Mouse (Mus musculus) liver, adult 2 months (tissue): ENCODE measurements around the gene Tenm3. TPM values are rescaled to one million over a fixed set of nuclear protein-coding genes. Genes with fewer than 3 reads are reported as not detected.
"Not testable (repeated sequence)": the region's sequence is repeated elsewhere in the genome, so short reads cannot be mapped to it uniquely, and the experiment has no call there.

Experiments
- DNase-seq: peaks from one replicate; pipeline ENCODE4 v3.0.0-alpha.2; 2011; ENCODE audit warnings: low read depth, low spot score; ENCODE audit errors: extremely low read depth
- H3K27ac ChIP-seq: fragments of 200-500 bp; replicated peaks from 2 replicates; pipeline ENCODE4 v1.5.1; 2012; ENCODE audit warnings: low read depth, mild to moderate bottlenecking, control low read depth, inconsistent platforms, low read length; ENCODE audit not compliant: insufficient read depth
- H3K27me3 ChIP-seq: fragments of 200-500 bp; 2 replicates; pipeline ENCODE4 v1.6.1; 2012; ENCODE audit warnings: mild to moderate bottlenecking, moderate library complexity, low read length, inconsistent platforms; ENCODE audit not compliant: control insufficient read depth, insufficient read depth
- H3K36me3 ChIP-seq: fragments of 200-500 bp; 2 replicates; pipeline ENCODE4 v1.6.1; 2012; ENCODE audit warnings: low read length, inconsistent platforms; ENCODE audit not compliant: control insufficient read depth, insufficient read depth
- H3K4me1 ChIP-seq: fragments of 200-500 bp; 2 replicates; pipeline ENCODE4 v1.6.1; 2011; ENCODE audit warnings: low read length; ENCODE audit not compliant: control insufficient read depth, insufficient read depth
- H3K4me3 ChIP-seq: fragments of 200-500 bp; 2 replicates; pipeline ENCODE4 v1.5.1; 2011; ENCODE audit warnings: low read depth, mild to moderate bottlenecking, control low read depth, low read length, moderate library complexity; ENCODE audit not compliant: insufficient read depth
- H3K79me2 ChIP-seq: fragments of 200-500 bp; 2 replicates; pipeline ENCODE4 v1.6.1; 2012; ENCODE audit warnings: inconsistent platforms, mild to moderate bottlenecking, low read length, moderate library complexity; ENCODE audit not compliant: control insufficient read depth, insufficient read depth
- H3K9ac ChIP-seq: fragments of 200-500 bp; 2 replicates; pipeline ENCODE4 v1.6.1; 2012; ENCODE audit warnings: low read depth, mild to moderate bottlenecking, control low read depth, inconsistent platforms, low read length
- CTCF ChIP-seq: fragments of 200-500 bp; IDR thresholded peaks from 2 replicates; pipeline ENCODE4 v1.5.1; 2011; ENCODE audit warnings: low read depth, low read length, control low read depth
- POLR2A ChIP-seq: fragments of 200-500 bp; IDR thresholded peaks from 2 replicates; pipeline ENCODE4 v1.6.1; 2011; ENCODE audit warnings: low read length, control low read depth; ENCODE audit not compliant: insufficient read depth; ENCODE audit errors: extremely low read depth
- WGBS: fragments of 180-500 bp; shearing (Covaris S2); methylation state at CpG from one replicate; pipeline ENCODE4 v1.1.7; 2018; 5-methylcytosine and 5-hydroxymethylcytosine counted together
- polyA plus RNA-seq: library from polyadenylated mRNA; depleted of rRNA; stranded (reverse); fragments of >200 nt; gene quantifications from 2 replicates; pipeline ENCODE4 v1.2.3, GENCODE M21; 2012
- total RNA-seq: library from RNA; depleted of rRNA; stranded (reverse); fragments of >200 nt; gene quantifications from 2 replicates; pipeline ENCODE4 v1.2.3, GENCODE M21; 2014

Tenm3 gene
- total and polyA plus RNA-seq, 2 experiments, result 5.3 to 12.5 TPM

GRCm38 (mm10) chr8:48195971-48196370 is 647.8 kb downstream of the Tenm3 start:
- no peaks in the 10 kb centered on the region for H3K4me1 ChIP-seq
- DNase-seq, result no peak
- no peaks in the 10 kb centered on the region for H3K27me3 ChIP-seq
- no peak overlapping the region for H3K9ac ChIP-seq
- no peak for TF ChIP-seq POLR2A
- no peak for TF ChIP-seq CTCF
- 94% methylated on average over 9 of the region's 9 CpGs for WGBS
- H3K36me3 ChIP-seq, result no peaks in the 10 kb centered on the region
- no peak overlapping the region for H3K4me3 ChIP-seq
- no peak overlapping the region for H3K27ac ChIP-seq
- H3K79me2 ChIP-seq, result no peaks in the 10 kb centered on the region

DNA sequence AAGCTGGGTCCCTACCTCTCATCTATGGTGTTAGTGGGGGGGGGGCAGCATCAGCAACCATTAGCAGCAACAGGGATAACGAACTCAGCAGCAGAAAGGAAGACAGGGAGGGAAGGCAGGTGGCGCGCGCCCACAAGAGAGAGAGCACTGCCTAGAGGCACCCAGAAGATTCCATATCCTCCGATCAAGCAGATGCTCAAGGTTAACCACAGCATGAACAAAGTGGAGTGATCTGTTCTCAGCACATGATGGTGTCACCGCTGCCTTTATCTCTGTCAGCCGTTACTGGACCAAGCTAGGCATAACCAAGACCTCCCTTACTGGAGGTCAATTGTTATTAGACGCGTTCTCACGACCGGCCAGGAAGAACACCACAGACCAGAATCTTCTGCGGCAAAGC is 655.2 kb downstream of the Tenm3 start:
- Histone ChIP-seq H3K9ac (no peak overlapping the region), H3K4me1 (no peaks in the 10 kb centered on the region)
- 97% methylated on average over 12 of the region's 12 CpGs for WGBS

GRCm38 (mm10) chr8:48183758-48184157 is 660.0 kb downstream of the Tenm3 start:
- TF ChIP-seq CTCF (no peak), POLR2A (no peak)
- no peaks in the 10 kb centered on the region for H3K4me1 ChIP-seq
- DNase-seq, result no peak
- H3K4me3 ChIP-seq, result no peak overlapping the region
- H3K36me3 ChIP-seq, result no peaks in the 10 kb centered on the region
- no peak overlapping the region for H3K27ac ChIP-seq
- no peak overlapping the region for H3K9ac ChIP-seq
- 86% methylated on average over 7 of the region's 7 CpGs for WGBS
- H3K79me2 ChIP-seq, result no peaks in the 10 kb centered on the region
- no peaks in the 10 kb centered on the region for H3K27me3 ChIP-seq

More for the DNA sequence above, 655.2 kb downstream of the Tenm3 start:
- H3K27me3 ChIP-seq, result no peaks in the 10 kb centered on the region
- TF ChIP-seq POLR2A (no peak), CTCF (no peak)
- no peaks in the 10 kb centered on the region for H3K79me2 ChIP-seq
- DNase-seq, result no peak
- no peak overlapping the region for H3K27ac ChIP-seq
- H3K36me3 ChIP-seq, result no peaks in the 10 kb centered on the region
- no peak overlapping the region for H3K4me3 ChIP-seq

DNA sequence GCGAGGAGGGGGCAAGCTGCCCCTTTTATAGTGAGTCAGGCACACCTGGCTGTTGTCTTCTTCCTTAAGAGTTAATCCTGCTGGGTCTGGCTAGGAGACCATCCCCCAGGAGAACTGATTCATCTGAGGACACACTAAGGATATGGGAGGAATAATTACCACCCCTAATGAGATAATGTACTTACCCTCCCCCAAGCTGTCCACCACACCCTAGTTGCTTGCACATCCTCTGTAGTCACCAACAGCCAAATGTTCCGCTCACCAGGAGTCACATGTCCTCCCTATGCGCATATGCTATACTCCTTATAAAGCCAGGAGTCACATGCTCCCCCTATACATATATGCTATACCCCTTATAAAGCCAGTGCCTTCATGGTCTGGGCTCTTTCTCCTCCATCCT is 662.8 kb downstream of the Tenm3 start:
- H3K79me2 ChIP-seq, result no peaks in the 10 kb centered on the region
- TF ChIP-seq POLR2A (no peak), CTCF (no peak)
- no peak overlapping the region for H3K4me3 ChIP-seq
- 94% methylated on average over 3 of the region's 3 CpGs for WGBS
- H3K36me3 ChIP-seq, result no peaks in the 10 kb centered on the region
- no peaks in the 10 kb centered on the region for H3K27me3 ChIP-seq
- no peak overlapping the region for H3K9ac ChIP-seq
- no peak overlapping the region for H3K27ac ChIP-seq
- no peaks in the 10 kb centered on the region for H3K4me1 ChIP-seq
- DNase-seq, result no peak

- 91% methylated on average over 9 of the region's 9 CpGs for WGBS
- not testable (repeated sequence) for H3K27ac ChIP-seq, H3K36me3 ChIP-seq, H3K4me1 ChIP-seq, H3K9ac ChIP-seq, H3K79me2 ChIP-seq, H3K4me3 ChIP-seq, H3K27me3 ChIP-seq, DNase-seq
Observed at GRCm38 (mm10) chr8:48180146-48180545, 663.6 kb downstream of the Tenm3 start.

GRCm38 (mm10) chr8:48178993-48179392 is 664.8 kb downstream of the Tenm3 start:
- H3K36me3 ChIP-seq, result no peaks in the 10 kb centered on the region
- no peak overlapping the region for H3K27ac ChIP-seq
- no peaks in the 10 kb centered on the region for H3K27me3 ChIP-seq
- TF ChIP-seq CTCF (no peak), POLR2A (no peak)
- DNase-seq, result no peak
- no peaks in the 10 kb centered on the region for H3K79me2 ChIP-seq
- H3K9ac ChIP-seq, result no peak overlapping the region
- H3K4me3 ChIP-seq, result no peak overlapping the region
- H3K4me1 ChIP-seq, result no peaks in the 10 kb centered on the region
- WGBS, result 78% methylated on average over 4 of the region's 4 CpGs
